Mouse (Mus musculus) midbrain, postnatal 0 days (tissue): Measurements from ENCODE around the gene Zfp970. TPM values are rescaled to one million over a fixed set of nuclear protein-coding genes. Genes with fewer than 3 reads are reported as not detected.
"Not testable (repeated sequence)": the region's sequence is repeated elsewhere in the genome, so short reads cannot be mapped to it uniquely, and the experiment has no call there.

Experiments
- ATAC-seq: fragments of 200-750 bp; cut with Nextera tagmentation; 2 replicates; pipeline ENCODE4 v1.8.0; 2017; ENCODE audit warnings: moderate number of reproducible peaks, mild to moderate bottlenecking, moderate TSS enrichment, moderate library complexity; ENCODE audit not compliant: low FRiP score
- DNase-seq: peaks from one replicate; pipeline ENCODE4 v3.0.0-alpha.2; 2015; ENCODE audit warnings: low spot score
- H3K27ac ChIP-seq: fragments of 300-500 bp; sonication (generic); 2 replicates; pipeline ENCODE4 v1.5.1; 2014; ENCODE audit warnings: low read depth, mild to moderate bottlenecking, low read length, mixed read lengths
- H3K27me3 ChIP-seq: fragments of 300-500 bp; sonication (generic); 2 replicates; pipeline ENCODE4 v1.6.1; 2014; ENCODE audit warnings: low read length, control low read depth, mixed read lengths; ENCODE audit not compliant: insufficient read depth
- H3K36me3 ChIP-seq: fragments of 300-500 bp; sonication (generic); 2 replicates; pipeline ENCODE4 v1.6.1; 2014; ENCODE audit warnings: low read length, control low read depth, mixed read lengths; ENCODE audit not compliant: insufficient read depth
- H3K4me1 ChIP-seq: fragments of 300-500 bp; sonication (generic); 2 replicates; pipeline ENCODE4 v1.6.1; 2014; ENCODE audit warnings: mild to moderate bottlenecking, control low read depth, antibody characterized with exemption, low read length, mixed read lengths; ENCODE audit not compliant: insufficient read depth
- H3K4me2 ChIP-seq: fragments of 300-500 bp; sonication (generic); 2 replicates; pipeline ENCODE4 v1.6.1; 2014; ENCODE audit warnings: low read depth, mild to moderate bottlenecking, low read length, mixed read lengths; ENCODE audit not compliant: poor library complexity, severe bottlenecking
- H3K4me3 ChIP-seq: fragments of 300-500 bp; sonication (generic); 2 replicates; pipeline ENCODE4 v1.5.1; 2014; ENCODE audit warnings: low read depth, mild to moderate bottlenecking, low read length, moderate library complexity
- H3K9ac ChIP-seq: fragments of 300-500 bp; sonication (generic); replicated peaks from 2 replicates; pipeline ENCODE4 v1.6.1; 2014; ENCODE audit warnings: mild to moderate bottlenecking, low read length, moderate library complexity, mixed read lengths; ENCODE audit not compliant: poor library complexity, severe bottlenecking
- H3K9me3 ChIP-seq: fragments of 300-500 bp; sonication (generic); 2 replicates; pipeline ENCODE4 v1.6.1; 2016; ENCODE audit warnings: low read length, control low read depth
- CTCF ChIP-seq: IDR thresholded peaks from 2 replicates; pipeline ENCODE4 v1.5.1; 2016; ENCODE audit warnings: antibody characterized with exemption, mild to moderate bottlenecking
- WGBS: fragments of 180-500 bp; shearing (Covaris S2); extraction: QIAGEN DNeasy Blood & Tissue Kit; methylation state at CpG from one replicate; pipeline ENCODE4 v1.1.7; 2014; 5-methylcytosine and 5-hydroxymethylcytosine counted together
- polyA plus RNA-seq: library from polyadenylated mRNA; unstranded; fragments of >200 nt; fragmentation: Nextera tagmentation; extraction: Ambion mirVana; gene quantifications from 2 replicates; pipeline ENCODE4 v1.2.1, GENCODE M21; 2015
- total RNA-seq: library from RNA; depleted of rRNA; stranded (reverse); fragments of >200 nt; gene quantifications from 2 replicates; pipeline ENCODE4 v1.2.3, GENCODE M21; 2014; rRNA removed

Gene Zfp970
- total and polyA plus RNA-seq, 2 experiments from 2014 or later = 4.0 to 4.7 TPM

GRCm38 (mm10) chr2:177523061-177523460 is 58.5 kb downstream of the Zfp970 start:
- WGBS = 96% methylated on average over 20 of the region's 20 CpGs
- Histone ChIP-seq H3K9ac (no peak overlapping the region), H3K4me1 (no peaks in the 10 kb centered on the region), H3K4me2 (no peak overlapping the region), H3K4me3 (no peak overlapping the region), H3K27ac (no peak overlapping the region), H3K36me3 (no peaks in the 10 kb centered on the region), H3K9me3 (0 out of 2 replicates have a peak, but pooled peaks cover 2% of the 10 kb centered on the region), H3K27me3 (no peaks in the 10 kb centered on the region)
- no peak for TF ChIP-seq CTCF
- DNase-seq (no peak), ATAC-seq (no peak)

- H3K4me1 ChIP-seq, DNase-seq, H3K36me3 ChIP-seq, H3K27me3 ChIP-seq, H3K9ac ChIP-seq, H3K4me2 ChIP-seq, H3K9me3 ChIP-seq, ATAC-seq, H3K4me3 ChIP-seq, H3K27ac ChIP-seq: not testable (repeated sequence)
- 91% methylated on average over 6 of the region's 6 CpGs for WGBS
Measured at GRCm38 (mm10) chr2:177523674-177524073, 59.1 kb downstream of the Zfp970 start.

- not testable (repeated sequence) for DNase-seq, H3K27ac ChIP-seq, H3K9me3 ChIP-seq, H3K9ac ChIP-seq, H3K27me3 ChIP-seq, H3K4me1 ChIP-seq, ATAC-seq, H3K4me2 ChIP-seq, H3K36me3 ChIP-seq, H3K4me3 ChIP-seq
- WGBS = 91% methylated on average over 16 of the region's 16 CpGs
Measured at GRCm38 (mm10) chr2:177524171-177524570, 59.6 kb downstream of the Zfp970 start.

Other genes with a start within 250 kb of the Zfp970 start
- not detected in 2 replicates for gene Gm14409, start 197.7 kb upstream of the Zfp970 start, total RNA-seq
- gene Gm14409, start 197.7 kb upstream of the Zfp970 start, polyA plus RNA-seq = not detected in 2 replicates
- 0.28 and 0.49 TPM in 2 replicates for gene Gm14412, start 140.4 kb upstream of the Zfp970 start, total RNA-seq
- gene Gm14412, start 140.4 kb upstream of the Zfp970 start, polyA plus RNA-seq = 0.67 and 0.72 TPM in 2 replicates
- gene Gm14418, start 66.4 kb upstream of the Zfp970 start, total RNA-seq = 0.71 and 2.9 TPM in 2 replicates
- 7.1 and 12.4 TPM in 2 replicates for gene Gm14418, start 66.4 kb upstream of the Zfp970 start, polyA plus RNA-seq
- gene Gm14403, start 33.5 kb downstream of the Zfp970 start, total RNA-seq = 0.94 and 3.6 TPM in 2 replicates
- 1.8 and 2.5 TPM in 2 replicates for gene Gm14403, start 33.5 kb downstream of the Zfp970 start, polyA plus RNA-seq
- not detected in 2 replicates for gene Gm14406, start 113.5 kb downstream of the Zfp970 start, total RNA-seq
- not detected in 2 replicates for gene Gm14406, start 113.5 kb downstream of the Zfp970 start, polyA plus RNA-seq